Mouse (Mus musculus): ENCODE data around the gene Atxn7l1.

Gene Atxn7l1

GRCm38 (mm10) chr12:33276028-33276427 is 128.5 kb downstream of the Atxn7l1 start:
- no peak for DNase-seq (ENCODE audit: low spot score)

- DNase-seq (ENCODE audit: low spot score): no peak
Observed at GRCm38 (mm10) chr12:33277427-33277826, 129.9 kb downstream of the Atxn7l1 start.

DNA sequence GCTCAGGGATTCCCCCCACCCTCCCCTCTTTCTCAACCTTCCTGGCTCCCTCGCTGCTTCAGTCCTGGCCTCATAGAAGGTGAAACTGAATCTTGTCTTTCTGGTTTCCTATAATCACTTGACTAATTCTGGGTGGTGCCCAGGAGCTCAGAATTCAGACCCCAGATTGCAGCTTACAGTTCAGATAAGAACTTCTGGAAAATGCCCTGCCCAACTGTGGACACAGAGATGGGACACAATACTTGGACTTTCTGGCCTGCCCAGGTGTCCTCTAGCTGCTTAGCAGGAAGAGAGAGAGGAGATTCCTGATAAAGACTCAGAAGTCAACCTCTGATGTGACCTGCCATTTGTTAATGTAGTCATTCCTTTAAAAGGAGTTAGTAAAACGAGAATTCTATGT is 131.7 kb downstream of the Atxn7l1 start:
- no peak for DNase-seq (ENCODE audit: low spot score)

GRCm38 (mm10) chr12:33280805-33281204 is 133.3 kb downstream of the Atxn7l1 start:
- DNase-seq (ENCODE audit: low spot score): peak; percentile 32

- no peak for DNase-seq (ENCODE audit: low spot score)
Observed at GRCm38 (mm10) chr12:33284344-33284936, 136.9 kb downstream of the Atxn7l1 start.

- DNase-seq (ENCODE audit: low spot score): no peak
Observed at GRCm38 (mm10) chr12:33285354-33285753, 137.9 kb downstream of the Atxn7l1 start.

DNA sequence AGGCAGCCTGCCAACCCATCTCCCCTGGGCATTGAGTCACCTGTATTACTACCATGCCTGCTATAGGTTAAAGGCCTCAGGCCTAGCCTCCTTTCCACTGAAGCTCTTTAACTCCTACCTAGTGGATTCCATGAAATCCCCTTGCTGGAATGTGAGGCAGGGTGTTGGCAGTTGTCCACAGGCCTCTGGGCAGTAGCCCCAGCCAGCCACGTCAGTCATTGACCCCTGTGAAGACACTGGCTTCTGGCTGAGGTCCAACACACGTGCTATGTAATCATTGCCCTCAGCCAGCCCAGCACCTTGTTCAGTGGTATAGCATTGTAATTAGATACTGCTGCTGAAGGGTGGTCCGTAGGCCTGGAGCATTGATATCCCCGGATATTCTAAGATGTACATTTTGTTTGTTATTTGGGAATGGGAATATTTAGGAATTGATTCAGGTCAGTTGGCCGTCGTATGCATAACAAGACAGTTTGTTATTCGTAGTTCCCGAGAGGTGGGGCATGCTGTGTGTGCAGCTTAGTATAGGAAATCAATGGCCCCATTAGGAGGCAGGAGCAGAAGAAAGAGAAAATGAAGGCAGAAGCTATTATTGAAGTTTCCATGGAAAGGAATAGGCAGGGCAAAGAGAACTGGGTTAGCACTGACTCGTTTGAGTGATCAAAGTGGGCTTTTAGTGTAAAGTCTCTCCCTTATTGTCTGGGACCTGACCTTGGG is 138.6 kb downstream of the Atxn7l1 start:
- peak; percentile 49 for DNase-seq (ENCODE audit: low spot score)

DNA sequence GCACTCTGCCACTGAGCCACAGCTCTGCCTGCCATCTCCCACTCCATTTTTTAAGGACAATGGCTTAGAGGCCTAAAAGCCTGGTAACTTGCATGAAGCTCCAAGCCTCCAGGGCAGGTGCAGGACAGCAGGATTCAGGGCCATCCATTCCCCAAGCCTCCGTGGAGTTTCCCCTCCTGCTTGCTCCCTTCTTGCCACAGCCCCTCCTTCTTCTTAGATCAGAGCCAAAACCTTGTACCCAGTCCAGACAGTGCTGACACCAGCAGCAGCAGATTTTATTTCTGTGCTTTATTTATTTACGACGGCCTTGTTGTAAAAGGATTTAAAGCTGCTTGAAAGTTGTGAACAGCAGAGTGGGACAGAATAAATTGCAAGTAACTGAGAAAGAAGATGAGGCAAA is 140.2 kb downstream of the Atxn7l1 start:
- DNase-seq (ENCODE audit: low spot score): no peak

DNA sequence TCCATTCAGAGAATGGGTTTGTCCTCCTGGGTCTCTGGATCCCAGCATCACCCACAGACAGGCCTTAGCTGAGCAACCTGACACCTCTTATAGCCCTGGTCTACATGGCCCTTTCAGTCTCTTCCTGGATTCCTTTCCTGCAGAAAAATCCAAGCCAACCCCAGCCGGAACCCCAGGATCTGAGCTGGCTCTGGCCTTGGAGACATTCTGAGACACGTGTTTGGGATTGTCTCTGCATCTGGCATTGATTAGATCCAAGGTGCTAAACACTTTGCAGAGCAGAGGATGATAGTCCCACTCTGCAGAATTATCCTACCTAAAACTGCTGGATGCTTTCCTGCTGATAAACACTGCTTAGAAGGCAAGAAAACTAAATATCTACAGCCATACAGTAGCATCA is 141.3 kb downstream of the Atxn7l1 start:
- no peak for DNase-seq (ENCODE audit: low spot score)

- DNase-seq (ENCODE audit: low spot score): peak; percentile 75
Observed at GRCm38 (mm10) chr12:33302070-33302469, 154.6 kb downstream of the Atxn7l1 start.

DNA sequence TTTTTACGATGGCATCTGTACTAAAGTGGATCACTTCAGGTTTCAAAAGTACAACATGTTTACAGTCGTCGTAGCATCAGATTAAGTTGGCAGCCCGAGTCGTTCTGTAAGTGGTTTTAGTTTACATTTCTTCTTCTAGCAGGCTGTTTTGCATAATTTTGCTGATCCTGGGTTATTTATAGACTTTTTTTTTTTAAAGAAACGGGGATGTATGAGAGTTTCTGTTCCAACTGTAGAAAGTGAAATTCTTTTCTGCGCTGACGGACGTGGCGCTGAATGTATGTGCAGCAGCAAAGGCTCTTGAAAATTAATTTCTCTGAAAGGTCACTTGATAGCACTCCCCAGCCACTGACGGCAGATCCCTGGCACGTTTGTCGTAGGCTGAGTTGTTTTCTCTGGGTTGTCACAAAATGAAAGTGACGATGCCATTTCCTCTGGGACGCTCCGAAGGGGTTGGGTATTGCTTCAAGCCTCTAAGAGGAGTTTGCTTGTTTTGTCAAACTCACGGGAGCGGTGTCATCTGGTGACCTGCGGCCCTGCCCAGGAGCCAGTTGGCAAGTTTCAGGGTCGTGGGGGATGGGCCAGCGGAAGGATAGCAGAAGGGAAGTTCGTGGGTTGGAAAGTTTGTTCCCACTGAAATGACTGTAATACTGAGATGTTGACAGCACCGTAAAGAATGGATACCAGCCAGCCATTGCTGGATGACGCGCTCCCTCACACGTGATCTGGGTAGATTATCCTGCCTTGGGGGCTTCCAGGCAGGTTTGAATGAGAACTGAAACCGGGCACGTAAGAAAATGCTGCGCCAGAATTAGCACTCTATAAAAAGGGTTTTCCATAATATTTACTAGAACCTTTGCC is 155.3 kb downstream of the Atxn7l1 start:
- peak; percentile 44 for DNase-seq (ENCODE audit: low spot score)

- no peak for DNase-seq (ENCODE audit: low spot score)
Observed at GRCm38 (mm10) chr12:33303384-33303770, 155.9 kb downstream of the Atxn7l1 start.

- DNase-seq (ENCODE audit: low spot score): no peak
Observed at GRCm38 (mm10) chr12:33305106-33305505, 157.6 kb downstream of the Atxn7l1 start.

DNA sequence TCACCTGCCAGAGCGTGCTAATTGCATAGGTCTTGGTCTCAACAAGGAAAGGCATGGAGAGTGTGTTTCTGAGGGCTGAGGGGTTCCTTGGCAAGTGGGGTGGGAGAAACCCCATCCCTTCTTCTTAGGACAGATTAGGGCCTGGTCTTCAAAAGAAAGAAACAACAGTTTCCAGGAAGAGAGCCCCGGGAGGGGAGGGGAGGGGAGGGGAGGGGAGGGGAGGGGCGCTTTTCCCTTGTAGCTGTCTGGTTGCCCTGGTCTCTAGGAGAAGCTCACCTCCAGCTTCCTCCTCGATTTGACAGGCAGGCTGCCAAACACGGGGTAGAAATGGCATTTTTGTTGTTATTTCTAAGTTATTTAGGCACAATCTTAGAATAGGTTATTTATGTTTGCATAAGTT is 159.0 kb downstream of the Atxn7l1 start:
- DNase-seq (ENCODE audit: low spot score): no peak

DNA sequence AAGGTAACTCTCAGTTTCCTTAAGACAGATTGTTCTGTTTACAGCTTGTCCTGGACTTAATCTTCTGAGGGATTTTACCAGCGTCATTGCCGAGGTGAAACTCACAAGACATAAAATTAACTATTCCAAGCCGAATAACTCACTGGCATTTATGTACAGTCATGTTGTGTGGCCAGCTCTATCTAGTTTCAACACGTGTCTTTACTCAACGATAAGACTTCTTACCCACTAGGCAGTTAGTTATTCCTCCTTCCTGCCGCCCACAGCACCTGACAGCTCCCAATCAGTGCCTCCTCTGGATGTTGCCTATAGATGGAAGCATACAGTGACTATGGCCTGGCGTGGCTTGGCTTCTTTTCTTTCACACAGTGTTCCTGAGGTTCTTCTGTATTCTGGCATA is 161.2 kb downstream of the Atxn7l1 start:
- DNase-seq (ENCODE audit: low spot score): no peak

- peak; percentile 74 for DNase-seq (ENCODE audit: low spot score)
Observed at GRCm38 (mm10) chr12:33313828-33314671, 166.6 kb downstream of the Atxn7l1 start.

DNA sequence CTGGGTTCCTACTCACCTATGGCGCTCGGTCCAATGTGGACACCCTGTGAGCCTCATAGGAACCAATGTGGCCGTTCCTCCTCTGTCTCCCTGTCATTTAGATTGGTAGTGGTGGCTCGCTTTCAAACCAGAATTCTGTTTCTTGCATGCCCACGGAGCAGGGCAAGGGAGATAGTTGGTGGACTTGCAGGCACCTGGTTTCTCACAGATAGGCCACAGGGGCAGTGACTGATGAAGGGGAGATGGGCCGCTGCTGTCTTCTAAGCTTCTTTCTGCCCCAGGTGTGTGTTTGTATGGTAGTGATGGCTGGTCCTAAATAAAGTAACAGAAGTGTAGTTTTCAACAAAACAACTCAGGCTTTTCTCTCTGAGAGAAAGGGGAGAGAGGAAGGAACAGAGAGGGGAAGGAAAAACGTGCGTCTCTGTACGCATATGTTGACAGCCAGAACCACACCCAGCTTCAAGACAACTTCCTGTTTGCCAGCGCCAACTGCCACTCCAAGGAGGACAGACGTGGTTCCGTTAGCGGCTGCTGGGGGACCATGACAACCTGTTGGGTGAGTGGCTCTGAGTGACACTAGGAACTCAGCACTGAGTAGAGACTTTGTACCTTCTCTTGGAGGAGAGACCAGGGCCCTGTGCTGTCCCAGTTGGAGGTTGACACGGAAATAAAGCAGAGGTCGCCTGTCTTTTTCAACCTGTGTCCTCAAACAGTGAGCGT is 167.6 kb downstream of the Atxn7l1 start:
- DNase-seq (ENCODE audit: low spot score): no peak

DNA sequence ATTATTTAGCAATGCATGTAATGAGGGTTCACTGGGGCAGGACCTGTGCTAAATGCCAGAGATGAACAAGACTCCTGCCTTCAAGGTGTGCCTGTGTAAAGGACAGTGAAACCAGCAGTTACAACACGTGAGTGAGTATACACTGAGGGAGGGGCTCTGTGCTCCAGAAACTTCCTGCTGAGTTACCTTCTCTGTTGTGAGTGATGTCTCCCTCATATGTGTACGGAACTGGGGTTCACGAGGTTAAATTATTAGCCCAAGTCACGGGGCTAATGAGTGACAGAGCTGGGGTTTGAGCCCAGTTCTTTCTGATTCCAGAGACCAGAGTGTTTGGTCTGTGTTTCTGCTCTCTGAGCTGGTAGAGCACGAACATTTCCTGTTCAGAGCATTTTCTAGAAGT is 168.3 kb downstream of the Atxn7l1 start:
- no peak for DNase-seq (ENCODE audit: low spot score)

DNA sequence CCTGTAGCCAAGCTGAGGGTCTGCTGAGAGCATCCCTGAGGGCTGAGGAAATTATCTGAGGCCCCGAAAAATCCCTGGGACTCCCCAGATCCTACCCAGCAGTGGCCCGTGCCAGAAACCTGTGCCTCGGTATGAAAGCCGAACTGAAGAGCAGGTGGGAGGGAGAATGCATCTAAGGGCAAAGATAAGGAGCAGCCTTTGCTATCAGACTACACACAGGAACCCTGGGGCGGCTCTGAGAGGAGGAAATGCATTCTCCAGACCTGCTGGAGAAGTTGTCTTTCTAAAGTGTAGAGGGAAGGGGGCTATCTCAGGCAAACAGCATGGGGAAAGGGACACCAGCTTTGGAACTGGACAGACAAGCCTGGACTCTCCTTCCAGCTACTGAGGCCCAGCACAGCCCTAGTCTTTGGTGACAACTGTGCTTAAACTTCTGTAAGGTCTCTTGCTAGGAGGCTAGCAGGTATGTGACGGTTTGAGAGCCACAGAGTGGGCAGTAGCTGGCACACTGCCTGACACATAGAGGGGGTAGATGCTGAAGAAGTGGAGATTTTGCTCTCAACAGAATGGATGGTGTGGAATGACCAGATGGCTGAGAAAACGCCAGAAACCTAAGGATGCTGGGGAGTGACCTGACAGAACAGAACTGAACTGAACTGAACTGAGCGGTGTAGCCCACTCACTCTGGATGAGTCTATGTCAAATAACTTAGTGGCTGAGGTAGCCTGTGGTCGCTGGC is 170.5 kb downstream of the Atxn7l1 start:
- no peak for DNase-seq (ENCODE audit: low spot score)

DNA sequence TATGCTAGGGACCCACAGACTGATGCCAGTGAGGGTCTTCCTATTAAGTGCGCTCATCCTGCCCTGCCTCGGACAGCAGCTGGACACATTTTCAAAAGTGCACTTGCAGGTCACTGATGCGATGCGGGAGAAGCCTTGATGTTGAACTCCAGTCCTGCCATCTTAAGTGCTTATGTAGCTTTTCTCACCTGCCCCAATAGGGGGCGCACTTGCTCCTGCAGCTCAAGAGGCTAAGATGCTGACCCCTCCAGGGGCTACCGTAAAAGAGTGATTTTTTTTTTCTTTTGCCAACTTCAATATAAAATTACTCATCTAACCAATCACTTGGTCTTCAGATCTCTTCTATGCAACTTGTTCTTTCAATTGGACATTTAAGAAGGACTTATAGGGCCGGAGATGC is 175.1 kb downstream of the Atxn7l1 start:
- no peak for DNase-seq (ENCODE audit: low spot score)

DNA sequence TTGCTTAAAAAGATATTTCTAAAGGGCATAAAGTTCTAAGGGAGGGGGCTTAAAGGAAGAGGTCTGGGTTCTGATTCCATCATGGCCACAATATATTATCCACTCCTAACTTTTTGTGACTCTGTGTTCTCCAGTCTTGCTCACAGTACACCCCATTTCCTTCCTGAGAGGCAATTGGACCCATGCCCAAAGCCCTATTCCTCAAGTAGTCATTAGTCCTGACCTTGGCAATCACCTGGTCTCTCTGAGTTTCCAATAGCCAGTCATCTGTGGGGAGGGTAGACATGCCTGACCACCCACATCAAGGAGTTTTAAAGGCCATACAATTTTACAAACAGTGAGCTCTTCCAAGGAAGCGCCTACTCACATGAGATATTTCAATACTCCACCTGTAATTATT is 176.3 kb downstream of the Atxn7l1 start:
- DNase-seq (ENCODE audit: low spot score): no peak
